ENCODE assay signal across 8 mouse cellular contexts in genomic region chr7:97748527-97749206, GRCm38 (mm10). TPM values are rescaled to one million over a fixed set of nuclear protein-coding genes. Genes with fewer than 3 reads are reported as not detected.
DNase-seq lines count a peak whose midpoint lies in the region; ATAC-seq and TF ChIP-seq lines count a peak whose summit lies in the region.

No protein-coding gene starts in this region.

- TF ChIP-seq POLR2A in limb, embryonic 14.5 days (IDR thresholded peaks at IDR 0.05; ENCODE audit: borderline replicate concordance, extremely low read depth, insufficient read depth, insufficient read length): no peak

- no peaks in the 10 kb centered on the region for H3K27me3 ChIP-seq in embryonic facial prominence, embryonic 12.5 days
- no peaks in the 10 kb centered on the region for H3K27me3 ChIP-seq in limb, embryonic 14.5 days (ENCODE audit: control insufficient read depth, insufficient read depth, low read length)
- H3K27me3 ChIP-seq in midbrain, embryonic 14.5 days (ENCODE audit: control insufficient read depth, insufficient read depth, low read length): no peaks in the 10 kb centered on the region

- 0 out of 2 replicates have a peak overlapping the region, but pooled peaks have one; percentile 17 for H3K27ac ChIP-seq in embryonic facial prominence, embryonic 12.5 days
- 0 out of 2 replicates have a peak overlapping the region, but pooled peaks have one; percentile 1 for H3K27ac ChIP-seq in limb, embryonic 14.5 days (replicated peaks; ENCODE audit: low read depth, low read length)
- H3K27ac ChIP-seq in midbrain, embryonic 14.5 days (replicated peaks; ENCODE audit: low read depth, low read length): no peak overlapping the region

- peaks cover 12% of the 10 kb centered on the region; the same call in 1 of the 2 replicates for H3K4me1 ChIP-seq in embryonic facial prominence, embryonic 12.5 days
- peaks cover 2% of the 10 kb centered on the region; the same call in 1 of the 2 replicates for H3K4me1 ChIP-seq in limb, embryonic 14.5 days (ENCODE audit: control insufficient read depth, insufficient read depth, low read length)
- no peaks in the 10 kb centered on the region for H3K4me1 ChIP-seq in midbrain, embryonic 14.5 days (ENCODE audit: control insufficient read depth, insufficient read depth, low read length)

- no peak overlapping the region for H3K9ac ChIP-seq in embryonic facial prominence, embryonic 12.5 days
- no peak overlapping the region for H3K9ac ChIP-seq in limb, embryonic 14.5 days (ENCODE audit: low read depth, low read length, severe bottlenecking)
- no peak overlapping the region for H3K9ac ChIP-seq in midbrain, embryonic 14.5 days (replicated peaks; ENCODE audit: low read length)

- peak; percentile 57; the same call in 1 of the 2 replicates for ATAC-seq in embryonic facial prominence, embryonic 12.5 days (ENCODE audit: insufficient number of reproducible peaks, insufficient read depth, low FRiP score, low TSS enrichment)
- no peak for ATAC-seq in limb, embryonic 14.5 days (ENCODE audit: low FRiP score, low read depth)
- ATAC-seq in midbrain, embryonic 14.5 days (ENCODE audit: low FRiP score, low TSS enrichment): 0 out of 2 replicates have a peak, but pooled peaks have one; percentile 14

- H3K9me3 ChIP-seq in embryonic facial prominence, embryonic 12.5 days: no peaks in the 10 kb centered on the region
- no peaks in the 10 kb centered on the region for H3K9me3 ChIP-seq in limb, embryonic 14.5 days (ENCODE audit: control insufficient read depth, low read length)
- no peaks in the 10 kb centered on the region for H3K9me3 ChIP-seq in midbrain, embryonic 14.5 days (ENCODE audit: control insufficient read depth, low read length)

- WGBS in embryonic facial prominence, embryonic 12.5 days: 67% methylated on average over 10 of the region's 10 CpGs
- 70% methylated on average over 10 of the region's 10 CpGs for WGBS in limb, embryonic 14.5 days
- 58% methylated on average over 10 of the region's 10 CpGs for WGBS in midbrain, embryonic 14.5 days

- no peak overlapping the region for H3K4me3 ChIP-seq in embryonic facial prominence, embryonic 12.5 days
- H3K4me3 ChIP-seq in limb, embryonic 14.5 days (replicated peaks; ENCODE audit: low read length): no peak overlapping the region
- H3K4me3 ChIP-seq in midbrain, embryonic 14.5 days (replicated peaks; ENCODE audit: low read depth, low read length): no peak overlapping the region

- no peaks in the 10 kb centered on the region for H3K36me3 ChIP-seq in embryonic facial prominence, embryonic 12.5 days
- H3K36me3 ChIP-seq in limb, embryonic 14.5 days (ENCODE audit: control insufficient read depth, insufficient read depth, low read length): no peaks in the 10 kb centered on the region
- no peaks in the 10 kb centered on the region for H3K36me3 ChIP-seq in midbrain, embryonic 14.5 days (ENCODE audit: control insufficient read depth, insufficient read depth, low read length)

- intact Hi-C loops in heart, postnatal 36 days (cut with DNase I): loop anchor here (5.0 kb wide), 1 partner anchor 339 kb away; no protein-coding TSS in a partner anchor
- intact Hi-C loops in left cerebral cortex, postnatal 10 days (cut with DNase I): loop anchor here (2.0 to 10.0 kb wide), 3 partner anchors 94 to 374 kb away; no protein-coding TSS in a partner anchor

- H3K4me2 ChIP-seq in embryonic facial prominence, embryonic 12.5 days (replicated peaks): peak overlapping the region; percentile 19
- H3K4me2 ChIP-seq in limb, embryonic 14.5 days (replicated peaks; ENCODE audit: low read depth, low read length, severe bottlenecking): peak overlapping the region; percentile 10; the same call in 1 of the 2 replicates
- peak overlapping the region; percentile 28 for H3K4me2 ChIP-seq in midbrain, embryonic 14.5 days (ENCODE audit: low read length)

- DNase-seq in kidney, adult 18-20 months: peak; percentile 23
- no peak for DNase-seq in kidney, adult 11 months
- peak; percentile 33 to 49 for DNase-seq in heart, postnatal 36 days
- no peak for DNase-seq in limb, embryonic 14.5 days (ENCODE audit: low spot score)
- DNase-seq in midbrain, embryonic 14.5 days: no peak
- no peak for DNase-seq in left cerebral cortex, postnatal 10 days (ENCODE audit: extremely low spot score in 1 of 2, low spot score in 2 of 2)
- no peak for DNase-seq in right cerebral cortex, postnatal 14 days

RNA-seq across cellular contexts. Expression of gene Aqp11, which starts 10.6 kb away (rescaled TPM):
- polyA plus RNA-seq in embryonic facial prominence, embryonic 12.5 days (2016; fragmentation: Nextera tagmentation; extraction: Ambion mirVana): 5.0 and 6.6 TPM in 2 replicates
- total RNA-seq in heart, postnatal 36 days (2021): 1 to 10 TPM; 1.2 to 3.3 TPM
- polyA plus RNA-seq in limb, embryonic 14.5 days (2012; rRNA removed): 2.2 and 2.5 TPM in 2 replicates
- 3.4 and 4.2 TPM in 2 replicates for polyA plus RNA-seq in limb, embryonic 14.5 days (2014; fragmentation: Nextera tagmentation; extraction: Ambion mirVana)
- 17.2 and 18.5 TPM in 2 replicates for polyA plus RNA-seq in midbrain, embryonic 14.5 days (2014; fragmentation: Nextera tagmentation; extraction: Ambion mirVana)
- 10 to 100 TPM; 22.4 to 24.4 TPM for total RNA-seq in left cerebral cortex, postnatal 10 days (2021)

RNA-seq across cellular contexts. Expression of gene Pak1, which starts 39.7 kb away (rescaled TPM):
- polyA plus RNA-seq in embryonic facial prominence, embryonic 12.5 days (2016; fragmentation: Nextera tagmentation; extraction: Ambion mirVana): 36.9 and 38.1 TPM in 2 replicates
- 1 to 10 TPM in 1 of 2 experiments, under 1 TPM in 1; 0.61 to 2.0 TPM for total RNA-seq in heart, postnatal 36 days (2021)
- 15.1 and 16.2 TPM in 2 replicates for polyA plus RNA-seq in limb, embryonic 14.5 days (2012; rRNA removed)
- 21.6 and 23.3 TPM in 2 replicates for polyA plus RNA-seq in limb, embryonic 14.5 days (2014; fragmentation: Nextera tagmentation; extraction: Ambion mirVana)
- 117 and 171 TPM in 2 replicates for polyA plus RNA-seq in midbrain, embryonic 14.5 days (2014; fragmentation: Nextera tagmentation; extraction: Ambion mirVana)
- total RNA-seq in left cerebral cortex, postnatal 10 days (2021): 100 to 1,000 TPM; 196 to 202 TPM

RNA-seq across cellular contexts. Expression of gene Clns1a, which starts 52.2 kb away (rescaled TPM):
- polyA plus RNA-seq in embryonic facial prominence, embryonic 12.5 days (2016; fragmentation: Nextera tagmentation; extraction: Ambion mirVana): 222 and 225 TPM in 2 replicates
- total RNA-seq in heart, postnatal 36 days (2021): 10 to 100 TPM; 23.1 to 28.8 TPM
- polyA plus RNA-seq in limb, embryonic 14.5 days (2012; rRNA removed): 98.5 and 107 TPM in 2 replicates
- polyA plus RNA-seq in limb, embryonic 14.5 days (2014; fragmentation: Nextera tagmentation; extraction: Ambion mirVana): 193 and 199 TPM in 2 replicates
- 190 and 195 TPM in 2 replicates for polyA plus RNA-seq in midbrain, embryonic 14.5 days (2014; fragmentation: Nextera tagmentation; extraction: Ambion mirVana)
- total RNA-seq in left cerebral cortex, postnatal 10 days (2021): 10 to 100 TPM; 72.0 to 78.5 TPM

Comparison
In these comparisons a context has a peak if more than half of its experiments do, and no peak if none do; other contexts are left out.
1. DNase-seq: peak in kidney, adult 18-20 months (single experiment) and heart, postnatal 36 days (2 of 2); none in kidney, adult 11 months (single experiment), limb, embryonic 14.5 days (single experiment), midbrain, embryonic 14.5 days (single experiment), left cerebral cortex, postnatal 10 days (0 of 2) and right cerebral cortex, postnatal 14 days (single experiment).
2. Peak in every context shown above with its lines, with median percentiles within 50 percentile points of each other: H3K4me2 ChIP-seq.